Mouse (Mus musculus): ENCODE data around the gene Spata17. TPM values are rescaled to one million over a fixed set of nuclear protein-coding genes. Genes with fewer than 3 reads are reported as not detected.

Gene Spata17
- polyA plus RNA-seq, 2 experiments = 0.10 to 0.12 TPM

DNA sequence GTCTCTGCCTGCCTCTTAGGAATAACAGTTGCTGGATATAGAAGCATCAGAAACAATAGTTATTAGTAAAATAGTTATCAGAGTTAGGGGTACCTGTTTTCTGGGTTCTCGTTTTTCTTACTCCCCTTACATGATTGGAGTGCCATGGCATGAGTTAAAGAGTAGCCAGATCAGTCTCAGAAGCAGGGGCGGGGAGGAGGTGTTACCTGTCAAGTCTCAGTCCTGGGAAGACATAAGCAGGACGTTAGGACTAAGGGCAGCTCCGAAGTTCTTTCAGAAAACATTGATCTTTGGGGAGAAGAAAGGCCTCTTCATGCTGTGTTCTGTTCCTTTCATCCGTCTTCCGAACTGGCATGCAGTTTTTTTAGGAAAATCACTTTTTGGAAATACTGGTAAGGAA is 5.5 kb upstream of the Spata17 start:
- WGBS (ENCODE audit: insufficient replicate concordance) = 61% methylated on average over 6 of the region's 6 CpGs
- Histone ChIP-seq H3K9me3 (ENCODE audit: control insufficient read depth, low read length) (no peaks in the 10 kb centered on the region), H3K4me1 (replicated peaks; ENCODE audit: control insufficient read depth in 2 of 2, insufficient read depth in 2 of 2, low read length in 1 of 2) (no peaks in the 10 kb centered on the region; a peak in 1 of 4 replicates), H3K36me3 (replicated peaks; ENCODE audit: control insufficient read depth, insufficient read depth, low read depth) (no peaks in the 10 kb centered on the region), H3K9ac (replicated peaks) (no peak overlapping the region), H3K27me3 (ENCODE audit: control insufficient read depth, insufficient read depth, low read length) (no peaks in the 10 kb centered on the region), H3K4me2 (ENCODE audit: low read depth) (no peak overlapping the region), H3K27ac (no peak overlapping the region), H3K4me3 (ENCODE audit: insufficient read depth in 1 of 2, low read depth in 2 of 2, low read length in 2 of 2) (no peak overlapping the region)
- ATAC-seq (ENCODE audit: insufficient read depth) = no peak
- no peak for DNase-seq (ENCODE audit: low read depth in 3 of 3, low spot score in 3 of 3)
- no peak for TF ChIP-seq CTCF (IDR thresholded peaks at IDR 0.05; ENCODE audit: low read depth)
- no peak for TF ChIP-seq EP300 (IDR thresholded peaks at IDR 0.05; ENCODE audit: low read depth)

GRCm38 (mm10) chr1:187216620-187217410 is 1.6 kb upstream of the Spata17 start:
- no peak for DNase-seq (ENCODE audit: low read depth in 3 of 3, low spot score in 3 of 3)
- no peak for ATAC-seq (ENCODE audit: insufficient read depth)

GRCm38 (mm10) chr1:187210736-187211135 is 4.5 kb downstream of the Spata17 start:
- DNase-seq (ENCODE audit: low read depth in 3 of 3, low spot score in 3 of 3) (no peak), ATAC-seq (ENCODE audit: insufficient read depth) (no peak)
- H3K4me2 ChIP-seq (ENCODE audit: low read depth) = no peak overlapping the region
- H3K36me3 ChIP-seq (replicated peaks; ENCODE audit: control insufficient read depth, insufficient read depth, low read depth) = no peaks in the 10 kb centered on the region
- no peaks in the 10 kb centered on the region for H3K27me3 ChIP-seq (ENCODE audit: control insufficient read depth, insufficient read depth, low read length)
- 54% methylated on average over 4 of the region's 4 CpGs for WGBS (ENCODE audit: insufficient replicate concordance)
- no peaks in the 10 kb centered on the region for H3K9me3 ChIP-seq (ENCODE audit: control insufficient read depth, low read length)
- no peaks in the 10 kb centered on the region for H3K4me1 ChIP-seq (replicated peaks; ENCODE audit: control insufficient read depth in 2 of 2, insufficient read depth in 2 of 2, low read length in 1 of 2)
- no peak for TF ChIP-seq EP300 (IDR thresholded peaks at IDR 0.05; ENCODE audit: low read depth)
- TF ChIP-seq CTCF (IDR thresholded peaks at IDR 0.05; ENCODE audit: low read depth) = no peak
- no peak overlapping the region for H3K27ac ChIP-seq
- no peak overlapping the region for H3K9ac ChIP-seq (replicated peaks)
- H3K4me3 ChIP-seq (ENCODE audit: insufficient read depth in 1 of 2, low read depth in 2 of 2, low read length in 2 of 2) = no peak overlapping the region

More at GRCm38 (mm10) chr1:187216620-187217410, 1.6 kb upstream of the Spata17 start:
- H3K9ac ChIP-seq (replicated peaks) = no peak overlapping the region
- WGBS (ENCODE audit: insufficient replicate concordance) = 51% methylated on average over 9 of the region's 9 CpGs
- H3K27ac ChIP-seq = no peak overlapping the region
- H3K27me3 ChIP-seq (ENCODE audit: control insufficient read depth, insufficient read depth, low read length) = no peaks in the 10 kb centered on the region
- no peaks in the 10 kb centered on the region for H3K9me3 ChIP-seq (ENCODE audit: control insufficient read depth, low read length)
- no peak overlapping the region for H3K4me3 ChIP-seq (ENCODE audit: insufficient read depth in 1 of 2, low read depth in 2 of 2, low read length in 2 of 2)
- TF ChIP-seq EP300 (IDR thresholded peaks at IDR 0.05; ENCODE audit: low read depth) = no peak
- no peak for TF ChIP-seq CTCF (IDR thresholded peaks at IDR 0.05; ENCODE audit: low read depth)
- no peaks in the 10 kb centered on the region for H3K36me3 ChIP-seq (replicated peaks; ENCODE audit: control insufficient read depth, insufficient read depth, low read depth)
- H3K4me1 ChIP-seq (replicated peaks; ENCODE audit: control insufficient read depth in 2 of 2, insufficient read depth in 2 of 2, low read length in 1 of 2) = no peaks in the 10 kb centered on the region; a peak in 1 of 4 replicates
- no peak overlapping the region for H3K4me2 ChIP-seq (ENCODE audit: low read depth)

- TF ChIP-seq EP300 (IDR thresholded peaks at IDR 0.05; ENCODE audit: low read depth) (no peak), CTCF (IDR thresholded peaks at IDR 0.05; ENCODE audit: low read depth) (no peak)
- Histone ChIP-seq H3K4me3 (ENCODE audit: insufficient read depth in 1 of 2, low read depth in 2 of 2, low read length in 2 of 2) (no peak overlapping the region), H3K9me3 (ENCODE audit: control insufficient read depth, low read length) (no peaks in the 10 kb centered on the region), H3K9ac (replicated peaks) (no peak overlapping the region), H3K4me2 (ENCODE audit: low read depth) (no peak overlapping the region), H3K36me3 (replicated peaks; ENCODE audit: control insufficient read depth, insufficient read depth, low read depth) (no peaks in the 10 kb centered on the region), H3K27ac (no peak overlapping the region), H3K4me1 (replicated peaks; ENCODE audit: control insufficient read depth in 2 of 2, insufficient read depth in 2 of 2, low read length in 1 of 2) (no peaks in the 10 kb centered on the region), H3K27me3 (ENCODE audit: control insufficient read depth, insufficient read depth, low read length) (no peaks in the 10 kb centered on the region)
- ATAC-seq (ENCODE audit: insufficient read depth) (no peak), DNase-seq (ENCODE audit: low read depth in 3 of 3, low spot score in 3 of 3) (no peak)
- 37% methylated on average over 4 of the region's 4 CpGs for WGBS (ENCODE audit: insufficient replicate concordance)
Observed at GRCm38 (mm10) chr1:187209496-187209895, 5.8 kb downstream of the Spata17 start.

DNA sequence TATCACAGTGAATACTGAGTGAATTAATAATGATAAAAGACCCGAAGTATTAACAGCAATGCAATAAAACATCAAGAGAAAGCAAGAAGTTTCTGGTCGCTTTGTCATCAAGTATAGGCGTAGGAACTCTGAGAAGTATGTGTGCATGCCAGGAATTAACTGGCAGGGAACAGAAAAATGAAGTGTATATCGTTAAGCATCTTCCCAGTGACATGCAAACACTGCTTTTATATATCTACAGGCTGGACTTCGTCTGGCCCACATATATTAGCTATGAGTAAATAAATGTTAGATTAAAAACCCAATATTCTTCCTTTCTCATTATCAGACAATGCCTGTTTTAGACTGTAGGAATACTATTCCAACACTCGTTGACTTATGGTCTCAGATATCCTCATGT is 9.8 kb downstream of the Spata17 start:
- TF ChIP-seq EP300 (IDR thresholded peaks at IDR 0.05; ENCODE audit: low read depth) (no peak), CTCF (IDR thresholded peaks at IDR 0.05; ENCODE audit: low read depth) (no peak)
- Histone ChIP-seq H3K9me3 (ENCODE audit: control insufficient read depth, low read length) (no peaks in the 10 kb centered on the region), H3K4me1 (replicated peaks; ENCODE audit: control insufficient read depth in 2 of 2, insufficient read depth in 2 of 2, low read length in 1 of 2) (no peaks in the 10 kb centered on the region), H3K4me2 (ENCODE audit: low read depth) (no peak overlapping the region), H3K9ac (replicated peaks) (no peak overlapping the region), H3K36me3 (replicated peaks; ENCODE audit: control insufficient read depth, insufficient read depth, low read depth) (no peaks in the 10 kb centered on the region), H3K27me3 (ENCODE audit: control insufficient read depth, insufficient read depth, low read length) (no peaks in the 10 kb centered on the region), H3K4me3 (ENCODE audit: insufficient read depth in 1 of 2, low read depth in 2 of 2, low read length in 2 of 2) (no peak overlapping the region), H3K27ac (no peak overlapping the region)
- ATAC-seq (ENCODE audit: insufficient read depth) = no peak
- no peak for DNase-seq (ENCODE audit: low read depth in 3 of 3, low spot score in 3 of 3)
- 53% methylated on average over 6 of the region's 6 CpGs for WGBS (ENCODE audit: insufficient replicate concordance)

All from liver, embryonic 14.5 days (tissue).